In genomic region chrX:48343966-48344642, GRCm38 (mm10) we compare ENCODE assay signal across 8 mouse cellular contexts. TPM values are rescaled to one million over a fixed set of nuclear protein-coding genes. Genes with fewer than 3 reads are reported as not detected.
DNase-seq lines count a peak whose midpoint lies in the region; ATAC-seq and TF ChIP-seq lines count a peak whose summit lies in the region.

No protein-coding gene starts in this region.

- intact Hi-C loops in heart, postnatal 25 days (cut with DNase I), result no loop called here

- 12% methylated on average over 30 of the region's 30 CpGs for WGBS in embryonic facial prominence, embryonic 10.5 days
- 12% methylated on average over 30 of the region's 30 CpGs for WGBS in intestine, embryonic 15.5 days
- 12% methylated on average over 28 of the region's 30 CpGs for whole genome bisulfite sequencing in macrophage (ENCODE audit: missing documents)

- H3K27ac ChIP-seq in embryonic facial prominence, embryonic 10.5 days (replicated peaks), result peak overlapping the region; percentile 75
- peak overlapping the region; percentile 32; the same call in 1 of the 2 replicates for H3K27ac ChIP-seq in intestine, embryonic 15.5 days
- no peak overlapping the region for H3K27ac ChIP-seq in macrophage

- peak overlapping the region; percentile 50 for H3K9ac ChIP-seq in intestine, embryonic 15.5 days

- H3K4me2 ChIP-seq in intestine, embryonic 15.5 days (replicated peaks), result peak overlapping the region; percentile 81

- H3K27me3 ChIP-seq in E14TG2a.4 (ENCODE audit: insufficient read depth, low read length), result peaks cover 72% of the 10 kb centered on the region
- H3K27me3 ChIP-seq in embryonic facial prominence, embryonic 10.5 days (replicated peaks; ENCODE audit: low read depth, poor library complexity, severe bottlenecking), result peaks cover 60% of the 10 kb centered on the region
- no peaks in the 10 kb centered on the region for H3K27me3 ChIP-seq in intestine, embryonic 15.5 days (replicated peaks)

- no peaks in the 10 kb centered on the region for H3K79me2 ChIP-seq in macrophage (ENCODE audit: inconsistent target)

- peak overlapping the region; percentile 79 for H3K4me3 ChIP-seq in E14TG2a.4 (replicated peaks; ENCODE audit: low read length)
- peak overlapping the region; percentile 68 for H3K4me3 ChIP-seq in embryonic facial prominence, embryonic 10.5 days
- H3K4me3 ChIP-seq in intestine, embryonic 15.5 days (replicated peaks), result peak overlapping the region; percentile 52
- H3K4me3 ChIP-seq in macrophage (ENCODE audit: inconsistent target), result peak overlapping the region; percentile 39

- H3K4me1 ChIP-seq in E14TG2a.4 (replicated peaks; ENCODE audit: low read depth, low read length), result peaks cover 25% of the 10 kb centered on the region
- H3K4me1 ChIP-seq in embryonic facial prominence, embryonic 10.5 days, result peaks cover 10% of the 10 kb centered on the region
- H3K4me1 ChIP-seq in intestine, embryonic 15.5 days (replicated peaks), result 0 out of 2 replicates have a peak, but pooled peaks cover 2% of the 10 kb centered on the region

- ATAC-seq in intestine, embryonic 15.5 days, result peak; percentile 3; the same call in 1 of the 2 replicates

- H3K9me3 ChIP-seq in E14TG2a.4 (ENCODE audit: low read length), result no peaks in the 10 kb centered on the region
- peaks cover 8% of the 10 kb centered on the region; the same call in 1 of the 2 replicates for H3K9me3 ChIP-seq in embryonic facial prominence, embryonic 10.5 days
- no peaks in the 10 kb centered on the region for H3K9me3 ChIP-seq in intestine, embryonic 15.5 days

- DNase-seq in heart, adult 11 months, result peak; percentile 90
- DNase-seq in heart, postnatal 25 days (ENCODE audit: low spot score), result no peak
- peak; percentile 18 for DNase-seq in embryonic facial prominence, embryonic 10.5 days (ENCODE audit: low spot score)
- DNase-seq in urinary bladder, adult 18-20 months (ENCODE audit: low spot score in 2 of 2), result no peak
- no peak for DNase-seq in urinary bladder, postnatal 25 days (ENCODE audit: low spot score)

- no peak for TF ChIP-seq CTCF in E14TG2a.4 (conservative IDR thresholded peaks at IDR 0.05; ENCODE audit: low read length)

- no peaks in the 10 kb centered on the region for H3K36me3 ChIP-seq in E14TG2a.4 (ENCODE audit: insufficient read depth, low read length)
- H3K36me3 ChIP-seq in embryonic facial prominence, embryonic 10.5 days (replicated peaks), result no peaks in the 10 kb centered on the region
- H3K36me3 ChIP-seq in intestine, embryonic 15.5 days, result no peaks in the 10 kb centered on the region
- no peaks in the 10 kb centered on the region for H3K36me3 ChIP-seq in macrophage (ENCODE audit: inconsistent target)

RNA-seq across cellular contexts. Expression of gene Bcorl1, which starts 2.9 kb away (rescaled TPM):
- 1 to 10 TPM; 5.3 to 7.6 TPM for total RNA-seq in heart, postnatal 25 days (2021)
- 4.6 and 4.8 TPM in 2 replicates for polyA plus RNA-seq in embryonic facial prominence, embryonic 10.5 days (2016; fragmentation: Nextera tagmentation; extraction: Ambion mirVana)
- polyA plus RNA-seq in intestine, embryonic 15.5 days (2015; fragmentation: Nextera tagmentation; extraction: Ambion mirVana), result 4.9 and 5.1 TPM in 2 replicates
- 10 to 100 TPM in 20 of 26 experiments, 1 to 10 TPM in 6; 2.9 to 71.1 (median 16.7) TPM for total RNA-seq in macrophage (2018; cell fraction: chromatin; rRNA removed)
- total RNA-seq in macrophage (2018; cell fraction: cytosol; rRNA removed), result 1 to 10 TPM; 2.3 to 9.6 (median 4.8) TPM
- 10 to 100 TPM in 11 of 26 experiments, 1 to 10 TPM in 15; 3.6 to 48.2 (median 8.7) TPM for total RNA-seq in macrophage (2018; cell fraction: nucleus; rRNA removed)
- polyA plus RNA-seq in macrophage (2018), result 3.5 to 20.1 TPM (median 3.8 TPM) in 3 replicates

Comparison
In these comparisons a context has a peak if more than half of its experiments do, and no peak if none do; other contexts are left out.
1. DNase-seq: peak in heart, adult 11 months (single experiment) and embryonic facial prominence, embryonic 10.5 days (single experiment); none in heart, postnatal 25 days (single experiment), urinary bladder, adult 18-20 months (0 of 2) and urinary bladder, postnatal 25 days (single experiment).
2. Peak in every context shown above with its lines, with median percentiles within 50 percentile points of each other: H3K4me3 ChIP-seq.